Mouse (Mus musculus): ENCODE measurements around the gene Spon2.

Spon2 gene

DNA sequence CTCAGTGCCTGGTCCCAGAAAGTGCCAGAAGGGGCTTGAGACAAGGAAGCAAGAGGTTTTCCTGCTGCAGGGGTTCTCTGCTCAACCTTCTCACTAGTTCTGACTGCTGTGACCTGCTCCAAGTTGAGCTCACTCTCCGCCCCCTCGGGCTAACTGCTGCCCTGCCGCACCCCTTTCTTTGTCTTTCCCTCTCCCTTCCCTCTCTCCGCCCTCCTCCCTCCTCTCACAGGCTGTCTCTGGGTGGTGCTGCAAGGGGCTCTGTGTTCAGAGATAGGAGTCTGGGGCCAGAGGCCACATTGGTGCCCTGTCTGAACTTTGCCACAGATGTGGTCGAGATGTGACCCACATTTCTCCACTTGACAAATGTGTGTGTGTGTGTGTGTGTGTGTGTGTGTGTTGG, at the start of gene Spon2:
Gene Spon2, minus strand, starts transcription at position 375 of the 400 bp plus-strand sequence.
- no peaks in the 10 kb centered on the region for H3K36me3 ChIP-seq (ENCODE audit: insufficient read depth, low read length)
- TF ChIP-seq CTCF (conservative IDR thresholded peaks at IDR 0.05; ENCODE audit: low read length): no peak
- no peak for TF ChIP-seq NANOG (IDR thresholded peaks at IDR 0.05; ENCODE audit: borderline replicate concordance, low read length)
- no peak for TF ChIP-seq POU5F1 (IDR thresholded peaks at IDR 0.05; ENCODE audit: borderline replicate concordance, low read length)
- H3K27me3 ChIP-seq (ENCODE audit: insufficient read depth, low read length): peaks cover 74% of the 10 kb centered on the region
- no peaks in the 10 kb centered on the region for H3K9me3 ChIP-seq (ENCODE audit: low read length)
- peaks cover 48% of the 10 kb centered on the region for H3K4me1 ChIP-seq (replicated peaks; ENCODE audit: low read depth, low read length)
- peak within 1 kb of the TSS; percentile 32; the same call in 1 of the 2 replicates for H3K4me3 ChIP-seq (replicated peaks; ENCODE audit: low read length)

- H3K36me3 ChIP-seq (ENCODE audit: insufficient read depth, low read length): peaks cover 99% of the 10 kb centered on the region
- no peak for TF ChIP-seq CTCF (conservative IDR thresholded peaks at IDR 0.05; ENCODE audit: low read length)
- TF ChIP-seq POU5F1 (IDR thresholded peaks at IDR 0.05; ENCODE audit: borderline replicate concordance, low read length): no peak
- no peak for TF ChIP-seq NANOG (IDR thresholded peaks at IDR 0.05; ENCODE audit: borderline replicate concordance, low read length)
- no peak overlapping the region for H3K4me3 ChIP-seq (replicated peaks; ENCODE audit: low read length)
- H3K4me1 ChIP-seq (replicated peaks; ENCODE audit: low read depth, low read length): no peaks in the 10 kb centered on the region
- H3K9me3 ChIP-seq (ENCODE audit: low read length): no peaks in the 10 kb centered on the region
- no peaks in the 10 kb centered on the region for H3K27me3 ChIP-seq (ENCODE audit: insufficient read depth, low read length)
Observed at GRCm38 (mm10) chr5:33254416-33254815, 36.2 kb upstream of the Spon2 start.

DNA sequence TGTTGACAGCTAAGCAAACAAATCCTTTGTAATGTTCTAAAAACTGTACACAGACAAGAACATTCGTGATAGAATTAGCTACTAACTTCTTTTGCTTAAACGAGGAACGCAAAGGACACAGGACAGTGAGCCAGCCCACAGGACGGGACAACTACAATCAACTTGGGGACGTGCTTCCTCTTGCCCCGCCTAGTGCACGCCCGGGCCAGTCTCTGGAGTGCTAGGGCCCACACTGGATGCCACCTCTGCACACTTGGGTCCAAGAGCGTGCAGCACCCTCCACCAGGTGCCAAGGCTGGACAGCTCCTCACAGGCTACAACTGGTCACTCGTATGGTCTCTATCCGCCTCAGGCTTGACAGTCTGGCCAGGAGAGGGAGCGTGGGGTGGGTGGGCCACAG, 29.9 kb upstream of the Spon2 start:
- TF ChIP-seq POU5F1 (IDR thresholded peaks at IDR 0.05; ENCODE audit: borderline replicate concordance, low read length): no peak
- TF ChIP-seq NANOG (IDR thresholded peaks at IDR 0.05; ENCODE audit: borderline replicate concordance, low read length): no peak
- no peak for TF ChIP-seq CTCF (conservative IDR thresholded peaks at IDR 0.05; ENCODE audit: low read length)
- Histone ChIP-seq H3K9me3 (ENCODE audit: low read length) (no peaks in the 10 kb centered on the region), H3K4me1 (replicated peaks; ENCODE audit: low read depth, low read length) (peaks cover 10% of the 10 kb centered on the region), H3K27me3 (ENCODE audit: insufficient read depth, low read length) (no peaks in the 10 kb centered on the region), H3K36me3 (ENCODE audit: insufficient read depth, low read length) (peaks cover 73% of the 10 kb centered on the region), H3K4me3 (replicated peaks; ENCODE audit: low read length) (no peak overlapping the region)

DNA sequence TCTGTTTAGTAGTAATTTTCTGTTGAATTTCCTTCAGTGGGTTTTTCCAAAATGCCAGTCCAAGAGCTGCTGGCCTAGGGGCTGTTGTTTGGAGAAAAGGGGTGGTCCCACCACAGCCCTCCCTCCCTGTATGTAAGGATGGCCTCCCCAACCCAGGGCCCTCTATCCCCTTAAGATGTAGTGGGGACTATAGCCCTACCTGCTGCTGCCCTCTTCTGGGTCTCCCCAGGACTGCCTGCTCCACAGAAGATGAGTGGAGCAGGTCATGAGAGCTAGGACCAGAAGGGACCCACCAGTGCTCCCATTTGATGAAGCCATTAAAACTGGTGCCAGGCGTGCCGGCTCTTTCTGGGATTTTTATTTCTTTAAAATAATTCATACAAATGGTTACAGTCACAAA, 29.1 kb upstream of the Spon2 start:
- H3K27me3 ChIP-seq (ENCODE audit: insufficient read depth, low read length): peaks cover under 1% of the 10 kb centered on the region; the same call in 1 of the 2 replicates
- H3K4me1 ChIP-seq (replicated peaks; ENCODE audit: low read depth, low read length): peaks cover 10% of the 10 kb centered on the region
- peak; percentile 18; the same call in 1 of the 2 replicates for TF ChIP-seq CTCF (conservative IDR thresholded peaks at IDR 0.05; ENCODE audit: low read length)
- TF ChIP-seq POU5F1 (IDR thresholded peaks at IDR 0.05; ENCODE audit: borderline replicate concordance, low read length): no peak
- TF ChIP-seq NANOG (IDR thresholded peaks at IDR 0.05; ENCODE audit: borderline replicate concordance, low read length): no peak
- no peaks in the 10 kb centered on the region for H3K9me3 ChIP-seq (ENCODE audit: low read length)
- H3K4me3 ChIP-seq (replicated peaks; ENCODE audit: low read length): no peak overlapping the region
- H3K36me3 ChIP-seq (ENCODE audit: insufficient read depth, low read length): peaks cover 65% of the 10 kb centered on the region

DNA sequence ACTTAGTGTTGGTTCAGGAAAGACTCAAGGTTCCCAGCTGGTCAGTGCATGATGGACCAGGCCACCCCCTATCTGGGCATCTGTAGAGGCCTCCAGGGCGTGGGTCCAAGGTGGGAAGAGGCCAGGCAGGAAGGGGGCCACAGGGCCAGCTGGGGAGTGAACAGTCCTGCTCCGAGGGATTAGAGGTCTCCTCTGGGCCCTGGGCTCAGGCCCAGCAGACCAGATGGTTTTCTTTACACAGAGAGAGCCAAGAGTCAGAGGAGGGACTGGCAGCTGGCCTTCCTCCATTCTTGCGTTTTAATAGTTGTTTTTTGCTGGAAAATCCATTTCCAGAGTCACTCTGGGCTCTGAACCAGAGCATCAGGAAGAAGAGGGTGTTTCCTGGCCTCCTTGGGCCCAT, 27.4 kb upstream of the Spon2 start:
- no peaks in the 10 kb centered on the region for H3K9me3 ChIP-seq (ENCODE audit: low read length)
- TF ChIP-seq POU5F1 (IDR thresholded peaks at IDR 0.05; ENCODE audit: borderline replicate concordance, low read length) (no peak), CTCF (conservative IDR thresholded peaks at IDR 0.05; ENCODE audit: low read length) (no peak), NANOG (IDR thresholded peaks at IDR 0.05; ENCODE audit: borderline replicate concordance, low read length) (no peak)
- peaks cover 10% of the 10 kb centered on the region for H3K4me1 ChIP-seq (replicated peaks; ENCODE audit: low read depth, low read length)
- H3K27me3 ChIP-seq (ENCODE audit: insufficient read depth, low read length): peaks cover 4% of the 10 kb centered on the region
- H3K4me3 ChIP-seq (replicated peaks; ENCODE audit: low read length): no peak overlapping the region
- peaks cover 48% of the 10 kb centered on the region for H3K36me3 ChIP-seq (ENCODE audit: insufficient read depth, low read length)

GRCm38 (mm10) chr5:33244377-33244920, 26.2 kb upstream of the Spon2 start:
- H3K27me3 ChIP-seq (ENCODE audit: insufficient read depth, low read length): peaks cover 12% of the 10 kb centered on the region
- TF ChIP-seq CTCF (conservative IDR thresholded peaks at IDR 0.05; ENCODE audit: low read length) (no peak), NANOG (IDR thresholded peaks at IDR 0.05; ENCODE audit: borderline replicate concordance, low read length) (no peak), POU5F1 (IDR thresholded peaks at IDR 0.05; ENCODE audit: borderline replicate concordance, low read length) (no peak)
- peaks cover 10% of the 10 kb centered on the region for H3K4me1 ChIP-seq (replicated peaks; ENCODE audit: low read depth, low read length)
- H3K36me3 ChIP-seq (ENCODE audit: insufficient read depth, low read length): peaks cover 36% of the 10 kb centered on the region
- H3K4me3 ChIP-seq (replicated peaks; ENCODE audit: low read length): no peak overlapping the region
- H3K9me3 ChIP-seq (ENCODE audit: low read length): no peaks in the 10 kb centered on the region

GRCm38 (mm10) chr5:33239934-33240333, 21.7 kb upstream of the Spon2 start:
- no peak overlapping the region for H3K4me3 ChIP-seq (replicated peaks; ENCODE audit: low read length)
- no peaks in the 10 kb centered on the region for H3K4me1 ChIP-seq (replicated peaks; ENCODE audit: low read depth, low read length)
- no peaks in the 10 kb centered on the region; the same call in 1 of the 2 replicates for H3K9me3 ChIP-seq (ENCODE audit: low read length)
- H3K27me3 ChIP-seq (ENCODE audit: insufficient read depth, low read length): peaks cover 26% of the 10 kb centered on the region
- no peaks in the 10 kb centered on the region for H3K36me3 ChIP-seq (ENCODE audit: insufficient read depth, low read length)
- TF ChIP-seq POU5F1 (IDR thresholded peaks at IDR 0.05; ENCODE audit: borderline replicate concordance, low read length) (no peak), CTCF (conservative IDR thresholded peaks at IDR 0.05; ENCODE audit: low read length) (no peak), NANOG (IDR thresholded peaks at IDR 0.05; ENCODE audit: borderline replicate concordance, low read length) (no peak)

DNA sequence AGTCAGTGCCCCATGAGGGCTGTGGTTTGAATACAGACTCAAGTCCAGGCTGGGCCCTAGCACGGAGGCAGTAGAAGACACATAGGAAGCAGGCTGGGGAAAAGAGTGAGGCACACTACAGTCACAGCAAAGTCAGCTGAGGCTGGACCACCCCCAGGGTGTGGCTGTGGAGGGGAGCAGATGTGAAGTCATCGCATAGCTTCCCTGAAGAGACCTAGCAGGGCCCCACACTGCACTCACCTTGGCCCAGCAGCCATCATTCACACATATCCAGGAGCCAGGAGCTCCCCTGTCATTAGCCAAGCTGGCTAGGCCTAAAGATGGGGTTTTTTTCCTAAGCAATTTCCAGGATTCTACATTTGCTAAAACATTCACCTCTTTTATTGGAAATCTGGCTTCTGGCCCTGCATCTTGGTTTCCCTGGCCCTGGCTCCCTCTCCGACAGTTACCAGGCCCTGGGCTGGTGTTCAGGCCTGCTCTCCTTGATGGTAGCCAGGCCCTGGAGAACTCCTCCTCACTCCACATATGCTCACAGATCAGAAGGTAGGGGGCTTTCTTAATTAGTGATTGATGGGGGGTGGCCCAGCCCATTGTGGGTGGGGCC, 21.0 kb upstream of the Spon2 start:
- Histone ChIP-seq H3K9me3 (ENCODE audit: low read length) (no peaks in the 10 kb centered on the region; the same call in 1 of the 2 replicates), H3K27me3 (ENCODE audit: insufficient read depth, low read length) (peaks cover 34% of the 10 kb centered on the region), H3K4me1 (replicated peaks; ENCODE audit: low read depth, low read length) (no peaks in the 10 kb centered on the region), H3K36me3 (ENCODE audit: insufficient read depth, low read length) (no peaks in the 10 kb centered on the region), H3K4me3 (replicated peaks; ENCODE audit: low read length) (no peak overlapping the region)
- TF ChIP-seq CTCF (conservative IDR thresholded peaks at IDR 0.05; ENCODE audit: low read length): no peak
- no peak for TF ChIP-seq NANOG (IDR thresholded peaks at IDR 0.05; ENCODE audit: borderline replicate concordance, low read length)
- no peak for TF ChIP-seq POU5F1 (IDR thresholded peaks at IDR 0.05; ENCODE audit: borderline replicate concordance, low read length)
